Mouse (Mus musculus): Measurements from ENCODE around the gene Lss. TPM values are rescaled to one million over a fixed set of nuclear protein-coding genes. Genes with fewer than 3 reads are reported as not detected.
A peak's percentile ranks its signal among the peaks of the same experiment; 100 is the strongest.

Gene Lss
- 20.3 TPM for polyA plus RNA-seq (2012; fragmentation: generic; extraction: Trizol)
- long read RNA-seq, experiment 1, full-length matches to known transcripts: 7 of 15 reads
- long read RNA-seq, experiment 1, partial matches to known transcripts: 4 of 15 reads
- long read RNA-seq, experiment 1, other reads (novel, unspliced or antisense): 4 of 15 reads
- long read RNA-seq, experiment 2, full-length matches to known transcripts: 91 of 109 reads
- long read RNA-seq, experiment 2, partial matches to known transcripts: 5 of 109 reads
- long read RNA-seq, experiment 2, other reads (novel, unspliced or antisense): 13 of 109 reads

DNA sequence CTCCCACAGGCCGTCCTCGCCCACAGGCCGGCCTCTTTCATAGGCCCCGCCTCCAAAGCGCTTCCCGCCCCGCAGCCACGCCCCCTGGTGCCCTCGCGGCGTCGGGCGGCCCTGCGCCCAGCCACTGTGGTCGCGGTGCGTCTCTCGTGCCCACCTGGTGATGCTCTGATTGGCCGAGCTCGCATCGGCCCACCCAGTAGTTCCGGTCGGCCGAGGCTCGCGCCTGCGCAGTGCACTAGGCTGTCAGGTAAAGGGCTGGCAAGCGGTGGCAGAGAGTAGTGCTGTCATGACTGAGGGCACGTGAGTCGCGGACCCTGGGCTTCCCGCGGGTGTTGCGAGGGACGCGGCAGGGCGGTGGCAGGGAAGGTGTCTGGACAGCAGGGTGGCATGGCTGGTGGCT is at the start of gene Lss:
Lss (plus strand) TSS at position 214 of the 400 bp plus-strand sequence.
- Histone ChIP-seq H3K36me3 (ENCODE audit: control insufficient read depth, insufficient read depth) (peaks cover 17% of the 10 kb centered on the region), H3ac (ENCODE audit: control insufficient read depth, insufficient read length, low read depth) (peak within 1 kb of the TSS; percentile 37), H3K4me3 (ENCODE audit: insufficient read depth, poor library complexity, severe bottlenecking) (peak within 1 kb of the TSS; percentile 61), H3K79me2 (ENCODE audit: control insufficient read depth, insufficient read depth) (peaks cover 12% of the 10 kb centered on the region), H3K27me3 (ENCODE audit: control insufficient read depth, insufficient read depth, insufficient read length) (no peaks in the 10 kb centered on the region), H3K79me3 (ENCODE audit: low read depth) (no peaks in the 10 kb centered on the region)
- TF ChIP-seq CTCF (IDR thresholded peaks at IDR 0.05; ENCODE audit: control insufficient read depth, insufficient read depth, insufficient read length): no peak
- peak; percentile 43 for TF ChIP-seq MAX (IDR thresholded peaks at IDR 0.05)
- peak; percentile 48 for TF ChIP-seq USF1 (IDR thresholded peaks at IDR 0.05; ENCODE audit: low read depth)

GRCm38 (mm10) chr10:76486302-76486701 is 45.1 kb upstream of the Lss start:
- H3K79me2 ChIP-seq (ENCODE audit: control insufficient read depth, insufficient read depth): no peaks in the 10 kb centered on the region
- no peak overlapping the region for H3ac ChIP-seq (ENCODE audit: control insufficient read depth, insufficient read length, low read depth)
- H3K27me3 ChIP-seq (ENCODE audit: control insufficient read depth, insufficient read depth, insufficient read length): no peaks in the 10 kb centered on the region
- no peaks in the 10 kb centered on the region for H3K79me3 ChIP-seq (ENCODE audit: low read depth)
- peaks cover 84% of the 10 kb centered on the region for H3K36me3 ChIP-seq (ENCODE audit: control insufficient read depth, insufficient read depth)
- TF ChIP-seq CEBPB (IDR thresholded peaks at IDR 0.05; ENCODE audit: low read depth): no peak
- TF ChIP-seq MYOD1 (IDR thresholded peaks at IDR 0.05; ENCODE audit: control insufficient read depth, insufficient read length, low read depth): no peak
- TF ChIP-seq USF1 (IDR thresholded peaks at IDR 0.05; ENCODE audit: low read depth): no peak
- TF ChIP-seq MYOG (IDR thresholded peaks at IDR 0.05; ENCODE audit: control insufficient read depth, extremely low read depth, insufficient read length): no peak
- no peak for TF ChIP-seq FOSL1 (IDR thresholded peaks at IDR 0.05; ENCODE audit: insufficient read depth, low read length, poor library complexity, severe bottlenecking)
- no peak for TF ChIP-seq CTCF (IDR thresholded peaks at IDR 0.05; ENCODE audit: control insufficient read depth, insufficient read depth, insufficient read length)
- no peak for TF ChIP-seq MAX (IDR thresholded peaks at IDR 0.05)
- H3K4me3 ChIP-seq (ENCODE audit: insufficient read depth, poor library complexity, severe bottlenecking): no peak overlapping the region

GRCm38 (mm10) chr10:76488265-76488664 is 43.1 kb upstream of the Lss start:
- H3K27me3 ChIP-seq (ENCODE audit: control insufficient read depth, insufficient read depth, insufficient read length): no peaks in the 10 kb centered on the region
- H3K79me3 ChIP-seq (ENCODE audit: low read depth): no peaks in the 10 kb centered on the region
- TF ChIP-seq USF1 (IDR thresholded peaks at IDR 0.05; ENCODE audit: low read depth) (no peak), FOSL1 (IDR thresholded peaks at IDR 0.05; ENCODE audit: insufficient read depth, low read length, poor library complexity, severe bottlenecking) (no peak), MYOG (IDR thresholded peaks at IDR 0.05; ENCODE audit: control insufficient read depth, extremely low read depth, insufficient read length) (no peak), CEBPB (IDR thresholded peaks at IDR 0.05; ENCODE audit: low read depth) (no peak), CTCF (IDR thresholded peaks at IDR 0.05; ENCODE audit: control insufficient read depth, insufficient read depth, insufficient read length) (no peak), MYOD1 (IDR thresholded peaks at IDR 0.05; ENCODE audit: control insufficient read depth, insufficient read length, low read depth) (no peak), MAX (IDR thresholded peaks at IDR 0.05) (no peak)
- H3ac ChIP-seq (ENCODE audit: control insufficient read depth, insufficient read length, low read depth): no peak overlapping the region
- H3K36me3 ChIP-seq (ENCODE audit: control insufficient read depth, insufficient read depth): peaks cover 81% of the 10 kb centered on the region
- no peak overlapping the region for H3K4me3 ChIP-seq (ENCODE audit: insufficient read depth, poor library complexity, severe bottlenecking)
- H3K79me2 ChIP-seq (ENCODE audit: control insufficient read depth, insufficient read depth): no peaks in the 10 kb centered on the region

- no peaks in the 10 kb centered on the region for H3K79me3 ChIP-seq (ENCODE audit: low read depth)
- H3K79me2 ChIP-seq (ENCODE audit: control insufficient read depth, insufficient read depth): no peaks in the 10 kb centered on the region
- H3ac ChIP-seq (ENCODE audit: control insufficient read depth, insufficient read length, low read depth): no peak overlapping the region
- peaks cover 83% of the 10 kb centered on the region for H3K36me3 ChIP-seq (ENCODE audit: control insufficient read depth, insufficient read depth)
- TF ChIP-seq CEBPB (IDR thresholded peaks at IDR 0.05; ENCODE audit: low read depth) (no peak), FOSL1 (IDR thresholded peaks at IDR 0.05; ENCODE audit: insufficient read depth, low read length, poor library complexity, severe bottlenecking) (no peak), MYOG (IDR thresholded peaks at IDR 0.05; ENCODE audit: control insufficient read depth, extremely low read depth, insufficient read length) (no peak), USF1 (IDR thresholded peaks at IDR 0.05; ENCODE audit: low read depth) (no peak), MAX (IDR thresholded peaks at IDR 0.05) (no peak), CTCF (IDR thresholded peaks at IDR 0.05; ENCODE audit: control insufficient read depth, insufficient read depth, insufficient read length) (no peak), MYOD1 (IDR thresholded peaks at IDR 0.05; ENCODE audit: control insufficient read depth, insufficient read length, low read depth) (no peak)
- H3K4me3 ChIP-seq (ENCODE audit: insufficient read depth, poor library complexity, severe bottlenecking): no peak overlapping the region
- no peaks in the 10 kb centered on the region for H3K27me3 ChIP-seq (ENCODE audit: control insufficient read depth, insufficient read depth, insufficient read length)
These were observed 42.2 kb upstream of the Lss start for GRCm38 (mm10) chr10:76489205-76489604.

GRCm38 (mm10) chr10:76493527-76493926 is 37.9 kb upstream of the Lss start:
- no peak overlapping the region for H3ac ChIP-seq (ENCODE audit: control insufficient read depth, insufficient read length, low read depth)
- H3K79me3 ChIP-seq (ENCODE audit: low read depth): no peaks in the 10 kb centered on the region
- TF ChIP-seq FOSL1 (IDR thresholded peaks at IDR 0.05; ENCODE audit: insufficient read depth, low read length, poor library complexity, severe bottlenecking) (no peak), MAX (IDR thresholded peaks at IDR 0.05) (no peak), USF1 (IDR thresholded peaks at IDR 0.05; ENCODE audit: low read depth) (no peak), CTCF (IDR thresholded peaks at IDR 0.05; ENCODE audit: control insufficient read depth, insufficient read depth, insufficient read length) (no peak), MYOD1 (IDR thresholded peaks at IDR 0.05; ENCODE audit: control insufficient read depth, insufficient read length, low read depth) (no peak), CEBPB (IDR thresholded peaks at IDR 0.05; ENCODE audit: low read depth) (no peak), MYOG (IDR thresholded peaks at IDR 0.05; ENCODE audit: control insufficient read depth, extremely low read depth, insufficient read length) (no peak)
- peaks cover 89% of the 10 kb centered on the region for H3K36me3 ChIP-seq (ENCODE audit: control insufficient read depth, insufficient read depth)
- no peaks in the 10 kb centered on the region for H3K79me2 ChIP-seq (ENCODE audit: control insufficient read depth, insufficient read depth)
- no peaks in the 10 kb centered on the region for H3K27me3 ChIP-seq (ENCODE audit: control insufficient read depth, insufficient read depth, insufficient read length)
- no peak overlapping the region for H3K4me3 ChIP-seq (ENCODE audit: insufficient read depth, poor library complexity, severe bottlenecking)
